Mouse (Mus musculus) MEL (cell line): ENCODE results near the gene Sidt2.

Source experiments
- CTCF ChIP-seq, 3 experiments: IDR thresholded peaks in 2 of 3; conservative IDR thresholded peaks in 1 of 3; 2 replicates each; pipeline ENCODE4 v1.5.1; 2011 to 2012; ENCODE audit warnings: low read length in 3 of 3, low read depth in 2 of 3, mild to moderate bottlenecking in 2 of 3, improper control_type of control experiment in 1 of 3, inconsistent platforms in 1 of 3, mixed read lengths in 1 of 3, moderate library complexity in 1 of 3; ENCODE audit not compliant: control insufficient read depth in 1 of 3, insufficient read depth in 1 of 3, poor library complexity in 1 of 3, severe bottlenecking in 1 of 3
- HCFC1 ChIP-seq: IDR thresholded peaks from 2 replicates; pipeline ENCODE4 v1.6.1; 2012; ENCODE audit warnings: low read depth, mild to moderate bottlenecking, inconsistent platforms, low read length, improper control_type of control experiment, moderate library complexity
- POLR2AphosphoS5 ChIP-seq: IDR thresholded peaks from 2 replicates; pipeline ENCODE4 v1.6.1; 2012; ENCODE audit warnings: low read depth, borderline replicate concordance, mild to moderate bottlenecking, inconsistent platforms, low read length, moderate library complexity, mixed read lengths
- ZKSCAN1 ChIP-seq: IDR thresholded peaks from 2 replicates; pipeline ENCODE4 v1.6.1; 2012; ENCODE audit warnings: low read depth, mild to moderate bottlenecking, inconsistent platforms, low read length, improper control_type of control experiment, moderate library complexity

- TF ChIP-seq POLR2AphosphoS5 (no peak), ZKSCAN1 (no peak), HCFC1 (no peak), CTCF (IDR thresholded peaks at IDR 0.05 in 2 of 3, conservative IDR thresholded peaks at IDR 0.05 in 1 of 3; ENCODE audit: control insufficient read depth in 1 of 3, insufficient read depth in 1 of 3, low read depth in 2 of 3, low read length in 3 of 3, poor library complexity in 1 of 3, severe bottlenecking in 1 of 3) (peak; percentile 74 to 76 (median 74))
Observed at GRCm38 (mm10) chr9:45911673-45912072, 43.4 kb downstream of the Sidt2 start.
